Mouse (Mus musculus) hindbrain, embryonic 14.5 days (tissue): ENCODE data around the gene A2ml1. TPM values are rescaled to one million over a fixed set of nuclear protein-coding genes. Genes with fewer than 3 reads are reported as not detected.
A peak's percentile ranks its signal among the peaks of the same experiment; 100 is the strongest.
"Not testable (repeated sequence)": the region's sequence is repeated elsewhere in the genome, so short reads cannot be mapped to it uniquely, and the experiment has no call there.

Experiments
- ATAC-seq: fragments of 200-750 bp; cut with Nextera tagmentation; 2 replicates; pipeline ENCODE4 v1.8.0; 2017; ENCODE audit warnings: moderate number of reproducible peaks, mild to moderate bottlenecking, moderate TSS enrichment, moderate library complexity; ENCODE audit not compliant: low FRiP score
- DNase-seq: peaks from one replicate; pipeline ENCODE4 v3.0.0-alpha.2; 2015; ENCODE audit warnings: low spot score
- H3K27ac ChIP-seq: fragments of 300-500 bp; sonication (generic); 2 replicates; pipeline ENCODE4 v1.5.1; 2014; ENCODE audit warnings: mild to moderate bottlenecking, moderate library complexity
- H3K27me3 ChIP-seq: fragments of 300-500 bp; sonication (generic); 2 replicates; pipeline ENCODE4 v1.6.1; 2014; ENCODE audit warnings: mild to moderate bottlenecking, low read length, mixed read lengths; ENCODE audit not compliant: control insufficient read depth, insufficient read depth
- H3K36me3 ChIP-seq: fragments of 300-500 bp; sonication (generic); replicated peaks from 2 replicates; pipeline ENCODE4 v1.6.1; 2014; ENCODE audit not compliant: control insufficient read depth, insufficient read depth
- H3K4me1 ChIP-seq: fragments of 300-500 bp; sonication (generic); replicated peaks from 2 replicates; pipeline ENCODE4 v1.6.1; 2014; ENCODE audit warnings: antibody characterized with exemption, low read length, mixed read lengths; ENCODE audit not compliant: control insufficient read depth, insufficient read depth
- H3K4me2 ChIP-seq: fragments of 300-500 bp; sonication (generic); replicated peaks from 2 replicates; pipeline ENCODE4 v1.6.1; 2014; ENCODE audit warnings: mild to moderate bottlenecking, moderate library complexity
- H3K4me3 ChIP-seq: fragments of 300-500 bp; sonication (generic); replicated peaks from 2 replicates; pipeline ENCODE4 v1.5.1; 2014; ENCODE audit warnings: mild to moderate bottlenecking, low read length
- H3K9ac ChIP-seq: fragments of 300-500 bp; sonication (generic); 2 replicates; pipeline ENCODE4 v1.6.1; 2014
- H3K9me3 ChIP-seq: fragments of 300-500 bp; sonication (generic); 2 replicates; pipeline ENCODE4 v1.6.1; 2016; ENCODE audit warnings: low read length; ENCODE audit not compliant: control insufficient read depth
- WGBS: fragments of 180-500 bp; shearing (Covaris S2); extraction: QIAGEN DNeasy Blood & Tissue Kit; methylation state at CpG from one replicate; pipeline ENCODE4 v1.1.7; 2014; 5-methylcytosine and 5-hydroxymethylcytosine counted together
- polyA plus RNA-seq: library from polyadenylated mRNA; unstranded; fragments of >200 nt; fragmentation: Nextera tagmentation; extraction: Ambion mirVana; gene quantifications from 2 replicates; pipeline ENCODE4 v1.2.1, GENCODE M21; 2014

Gene A2ml1
- polyA plus RNA-seq, result 1.3 and 2.3 TPM in 2 replicates

DNA sequence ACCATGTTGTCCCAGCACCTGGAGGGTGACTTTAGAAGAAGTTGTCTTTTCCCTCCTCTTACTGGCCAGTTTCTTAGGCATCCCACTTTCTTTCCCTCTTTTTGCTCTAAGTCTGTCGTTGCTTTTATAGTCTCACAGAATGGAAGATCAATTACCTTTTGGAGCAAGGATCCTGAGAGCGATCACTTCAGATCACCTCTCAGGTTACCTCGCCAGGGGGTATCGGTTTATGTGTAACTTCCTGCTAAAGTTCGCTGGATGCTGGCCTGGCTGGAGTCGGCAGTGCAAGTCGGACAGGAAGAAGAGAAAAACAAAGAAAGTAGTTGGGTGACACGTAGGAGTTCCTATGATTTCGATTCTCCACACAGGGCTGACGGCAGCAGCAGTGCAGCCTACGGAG, at the start of gene A2ml1:
Gene A2ml1, minus strand, starts transcription at position 101 of the 400 bp plus-strand sequence.
- H3K4me2 ChIP-seq, result no peak within 1 kb of the TSS
- no peak within 1 kb of the TSS for H3K27ac ChIP-seq
- DNase-seq (no peak), ATAC-seq (no peak)
- H3K36me3 ChIP-seq, result no peaks in the 10 kb centered on the region
- WGBS, result 79% methylated on average over 11 of the region's 11 CpGs
- no peak within 1 kb of the TSS for H3K4me3 ChIP-seq
- H3K4me1 ChIP-seq, result no peaks in the 10 kb centered on the region
- no peaks in the 10 kb centered on the region for H3K9me3 ChIP-seq
- H3K9ac ChIP-seq, result no peak within 1 kb of the TSS
- no peaks in the 10 kb centered on the region for H3K27me3 ChIP-seq

GRCm38 (mm10) chr6:128629771-128630739, 48.6 kb upstream of the A2ml1 start:
- H3K9me3 ChIP-seq, H3K36me3 ChIP-seq, H3K4me1 ChIP-seq, H3K27ac ChIP-seq, H3K27me3 ChIP-seq, H3K4me3 ChIP-seq, H3K9ac ChIP-seq, H3K4me2 ChIP-seq: not testable (repeated sequence)
- WGBS, result 54% methylated on average over 12 of the region's 13 CpGs
- DNase-seq, result peak; percentile 79
- ATAC-seq, result peak; percentile 92

- not testable (repeated sequence) for H3K4me1 ChIP-seq, H3K9ac ChIP-seq, H3K4me3 ChIP-seq, H3K4me2 ChIP-seq, H3K27ac ChIP-seq, ATAC-seq, H3K9me3 ChIP-seq, H3K36me3 ChIP-seq, DNase-seq, H3K27me3 ChIP-seq
- WGBS, result 96% methylated on average over 6 of the region's 6 CpGs
These were observed 43.8 kb upstream of the A2ml1 start for GRCm38 (mm10) chr6:128625246-128625645.

DNA sequence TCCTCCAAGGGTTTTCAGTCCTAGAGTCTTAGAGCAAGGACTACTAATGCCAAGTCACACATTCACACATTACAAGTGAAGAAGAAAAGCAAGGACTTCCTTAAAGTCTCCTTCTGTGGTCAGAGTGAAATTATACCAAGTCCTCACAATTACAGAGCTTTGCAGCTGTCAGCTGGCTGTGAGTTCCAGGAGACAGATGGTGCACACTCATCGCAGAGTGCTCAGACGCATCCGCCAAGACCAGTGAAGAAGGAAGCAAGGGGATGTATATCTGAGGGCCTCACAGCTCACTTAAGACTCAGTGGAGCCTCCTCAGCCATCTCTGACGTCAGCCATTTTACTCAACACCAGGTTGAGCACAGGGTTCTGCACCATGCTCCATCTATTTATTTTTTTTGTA, 43.0 kb upstream of the A2ml1 start:
- Histone ChIP-seq H3K36me3 (no peaks in the 10 kb centered on the region), H3K9me3 (no peaks in the 10 kb centered on the region), H3K27ac (no peak overlapping the region), H3K9ac (no peak overlapping the region), H3K4me3 (no peak overlapping the region), H3K27me3 (no peaks in the 10 kb centered on the region), H3K4me1 (no peaks in the 10 kb centered on the region), H3K4me2 (no peak overlapping the region)
- no peak for ATAC-seq
- 94% methylated on average over 4 of the region's 4 CpGs for whole genome bisulfite sequencing
- DNase-seq, result no peak

- not testable (repeated sequence) for H3K9me3 ChIP-seq, ATAC-seq, H3K27ac ChIP-seq, H3K4me1 ChIP-seq, H3K4me2 ChIP-seq, H3K9ac ChIP-seq, DNase-seq, H3K4me3 ChIP-seq, H3K36me3 ChIP-seq, H3K27me3 ChIP-seq
- 92% methylated on average over 5 of the region's 5 CpGs for WGBS
These were observed 42.0 kb upstream of the A2ml1 start, which contains the start of gene Klrb1a for GRCm38 (mm10) chr6:128623433-128623832. Gene Klrb1a, minus strand, starts transcription at chr6:128623533.

DNA sequence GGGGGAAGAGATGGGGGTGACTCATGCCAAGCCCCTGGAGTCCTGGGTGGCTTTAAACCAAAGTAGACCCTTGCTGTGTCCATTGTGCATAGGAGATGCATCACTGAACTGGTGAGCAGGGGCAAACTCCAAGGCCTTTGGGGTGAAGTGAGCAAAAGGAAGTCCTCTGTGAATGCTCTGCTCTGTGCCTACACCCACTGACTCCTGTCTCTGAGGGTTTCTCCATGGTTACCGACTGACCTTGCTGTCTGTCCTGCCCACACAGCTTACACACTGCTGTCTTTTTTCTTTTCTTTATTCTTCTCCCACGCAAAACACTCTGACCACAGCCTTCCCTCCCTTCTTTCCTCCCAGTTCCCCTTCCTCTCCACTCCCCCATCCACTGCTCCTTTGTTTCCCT, 41.3 kb upstream of the A2ml1 start:
- Histone ChIP-seq H3K27me3 (no peaks in the 10 kb centered on the region), H3K4me2 (no peak overlapping the region), H3K4me1 (no peaks in the 10 kb centered on the region), H3K9ac (no peak overlapping the region), H3K36me3 (no peaks in the 10 kb centered on the region), H3K9me3 (no peaks in the 10 kb centered on the region), H3K4me3 (no peak overlapping the region), H3K27ac (no peak overlapping the region)
- 53% methylated on average over 2 of the region's 2 CpGs for WGBS
- ATAC-seq, result no peak
- DNase-seq, result no peak

DNA sequence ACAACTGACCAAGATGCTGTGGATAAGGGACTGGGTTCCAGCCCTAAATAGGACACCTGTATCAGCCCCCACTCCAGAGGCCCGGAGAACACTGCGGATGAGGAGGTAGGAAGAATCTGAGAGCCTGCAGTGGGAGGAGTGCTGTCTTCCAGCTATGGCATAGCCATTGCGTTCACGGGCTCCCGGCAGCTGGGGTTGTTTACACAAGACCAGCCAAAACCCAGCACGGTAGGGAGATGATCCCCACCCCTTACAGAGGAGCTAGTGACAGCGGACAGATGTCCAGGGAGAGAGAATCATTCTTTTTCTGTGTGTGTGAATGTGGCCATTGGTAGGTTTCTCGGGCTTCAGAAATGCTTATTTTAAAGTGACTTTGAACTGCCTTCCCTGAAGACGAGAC, 24.9 kb upstream of the A2ml1 start:
- DNase-seq (no peak), ATAC-seq (no peak)
- Histone ChIP-seq H3K4me1 (no peaks in the 10 kb centered on the region), H3K9me3 (no peaks in the 10 kb centered on the region), H3K9ac (no peak overlapping the region), H3K36me3 (no peaks in the 10 kb centered on the region), H3K4me2 (no peak overlapping the region), H3K4me3 (no peak overlapping the region), H3K27me3 (no peaks in the 10 kb centered on the region), H3K27ac (no peak overlapping the region)
- 75% methylated on average over 9 of the region's 9 CpGs for WGBS

- no peak overlapping the region for H3K27ac ChIP-seq
- no peaks in the 10 kb centered on the region for H3K36me3 ChIP-seq
- 44% methylated on average over 5 of the region's 5 CpGs for WGBS
- no peaks in the 10 kb centered on the region for H3K27me3 ChIP-seq
- H3K4me2 ChIP-seq, result no peak overlapping the region
- H3K9me3 ChIP-seq, result no peaks in the 10 kb centered on the region
- no peak overlapping the region for H3K4me3 ChIP-seq
- no peaks in the 10 kb centered on the region for H3K4me1 ChIP-seq
- DNase-seq (peak; percentile 71), ATAC-seq (no peak)
- H3K9ac ChIP-seq, result no peak overlapping the region
These were observed 23.1 kb upstream of the A2ml1 start for GRCm38 (mm10) chr6:128604512-128604911.

GRCm38 (mm10) chr6:128602463-128603201, 21.2 kb upstream of the A2ml1 start:
- no peak overlapping the region for H3K27ac ChIP-seq
- H3K9me3 ChIP-seq, result no peaks in the 10 kb centered on the region
- no peaks in the 10 kb centered on the region for H3K27me3 ChIP-seq
- H3K36me3 ChIP-seq, result no peaks in the 10 kb centered on the region
- ATAC-seq (peak; percentile 67), DNase-seq (peak; percentile 25)
- peak overlapping the region; percentile 26 for H3K4me2 ChIP-seq
- 40% methylated on average over 10 of the region's 10 CpGs for WGBS
- 0 out of 2 replicates have a peak overlapping the region, but pooled peaks have one; percentile 9 for H3K4me3 ChIP-seq
- H3K9ac ChIP-seq, result no peak overlapping the region
- no peaks in the 10 kb centered on the region for H3K4me1 ChIP-seq
